Mouse (Mus musculus): ENCODE data around the gene Gabrr1.

The Gabrr1 gene

GRCm38 (mm10) chr4:33208881-33209841, 76.8 kb downstream of the Gabrr1 start, which contains the start of gene Srsf12:
Gene Srsf12 (plus strand): TSS chr4:33208991.
- DNase-seq (ENCODE audit: low spot score) = peak; percentile 20

Data from embryo, embryonic 10 days (tissue).